Mouse (Mus musculus) liver, adult 2 months (tissue): Measurements from ENCODE around the gene Shank3.

Experiments used
- CTCF ChIP-seq: fragments of 200-500 bp; IDR thresholded peaks from 2 replicates; pipeline ENCODE4 v1.5.1; 2011; ENCODE audit warnings: low read depth, low read length, control low read depth
- POLR2A ChIP-seq: fragments of 200-500 bp; IDR thresholded peaks from 2 replicates; pipeline ENCODE4 v1.6.1; 2011; ENCODE audit warnings: low read length, control low read depth; ENCODE audit not compliant: insufficient read depth; ENCODE audit errors: extremely low read depth

DNA sequence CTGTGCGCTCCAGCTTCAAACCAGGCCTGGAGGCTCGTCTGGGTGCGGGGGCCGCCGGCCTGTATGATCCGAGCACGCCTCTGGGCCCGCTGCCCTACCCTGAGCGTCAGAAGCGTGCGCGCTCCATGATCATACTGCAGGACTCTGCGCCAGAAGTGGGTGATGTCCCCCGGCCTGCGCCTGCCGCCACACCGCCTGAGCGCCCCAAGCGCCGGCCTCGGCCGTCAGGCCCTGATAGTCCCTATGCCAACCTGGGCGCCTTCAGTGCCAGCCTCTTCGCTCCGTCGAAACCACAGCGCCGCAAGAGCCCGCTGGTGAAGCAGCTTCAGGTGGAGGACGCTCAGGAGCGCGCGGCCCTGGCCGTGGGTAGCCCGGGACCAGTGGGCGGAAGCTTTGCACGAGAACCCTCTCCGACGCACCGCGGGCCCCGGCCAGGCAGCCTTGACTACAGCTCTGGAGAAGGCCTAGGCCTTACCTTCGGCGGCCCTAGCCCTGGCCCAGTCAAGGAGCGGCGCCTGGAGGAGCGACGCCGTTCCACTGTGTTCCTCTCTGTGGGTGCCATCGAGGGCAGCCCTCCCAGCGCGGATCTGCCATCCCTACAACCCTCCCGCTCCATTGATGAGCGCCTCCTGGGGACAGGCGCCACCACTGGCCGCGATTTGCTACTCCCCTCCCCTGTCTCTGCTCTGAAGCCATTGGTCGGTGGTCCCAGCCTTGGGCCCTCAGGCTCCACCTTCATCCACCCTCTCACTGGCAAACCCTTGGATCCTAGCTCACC lies 48.6 kb downstream of the Shank3 start:
- TF ChIP-seq POLR2A (no peak), CTCF (no peak)
